Mouse (Mus musculus) right cerebral cortex, postnatal 25 days (tissue): ENCODE data around the gene Clec16a.

ENCODE experiments used
- DNase-seq: peaks from one replicate; pipeline ENCODE4 v3.0.0; 2022

Clec16a gene

DNA sequence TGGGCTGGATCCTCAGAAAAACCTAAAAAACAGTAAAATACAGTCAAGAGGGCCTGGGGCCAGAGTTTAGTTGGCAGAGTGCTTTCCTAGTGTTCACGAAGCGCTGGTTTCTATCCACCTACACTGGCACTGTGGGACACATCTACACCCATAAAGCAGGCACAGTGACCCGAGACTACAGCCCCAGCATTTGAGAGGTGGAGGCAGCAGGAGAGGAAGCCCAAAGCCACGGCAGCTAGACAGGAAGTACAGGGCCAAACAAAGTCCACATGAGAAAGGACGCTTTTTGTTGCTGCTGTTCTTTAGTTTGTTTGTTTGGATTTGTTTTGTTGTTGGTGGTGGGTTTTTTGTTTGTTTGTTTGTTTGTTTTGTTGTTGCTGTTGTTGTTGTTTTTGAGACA is 8.8 kb upstream of the Clec16a start:
- no peak for DNase-seq

DNA sequence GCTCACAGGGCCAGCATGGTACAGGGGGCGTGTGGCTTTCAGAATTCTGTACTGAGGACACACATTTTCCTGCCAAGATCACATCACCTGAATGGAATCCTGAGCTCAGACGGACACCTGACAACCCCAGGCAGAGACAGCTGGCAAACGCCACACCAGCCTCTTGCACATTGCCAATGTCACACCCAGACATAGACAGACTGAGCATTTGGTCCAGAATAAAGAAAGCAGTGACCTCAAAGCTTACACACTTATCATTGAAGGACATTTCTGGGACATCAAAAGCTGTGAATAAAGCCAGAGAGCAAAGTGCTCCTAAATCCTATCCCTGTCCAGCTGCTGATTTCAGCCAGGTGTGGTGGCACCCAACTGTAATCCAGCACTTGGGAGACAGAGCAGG is 8.2 kb upstream of the Clec16a start:
- DNase-seq, result no peak

DNA sequence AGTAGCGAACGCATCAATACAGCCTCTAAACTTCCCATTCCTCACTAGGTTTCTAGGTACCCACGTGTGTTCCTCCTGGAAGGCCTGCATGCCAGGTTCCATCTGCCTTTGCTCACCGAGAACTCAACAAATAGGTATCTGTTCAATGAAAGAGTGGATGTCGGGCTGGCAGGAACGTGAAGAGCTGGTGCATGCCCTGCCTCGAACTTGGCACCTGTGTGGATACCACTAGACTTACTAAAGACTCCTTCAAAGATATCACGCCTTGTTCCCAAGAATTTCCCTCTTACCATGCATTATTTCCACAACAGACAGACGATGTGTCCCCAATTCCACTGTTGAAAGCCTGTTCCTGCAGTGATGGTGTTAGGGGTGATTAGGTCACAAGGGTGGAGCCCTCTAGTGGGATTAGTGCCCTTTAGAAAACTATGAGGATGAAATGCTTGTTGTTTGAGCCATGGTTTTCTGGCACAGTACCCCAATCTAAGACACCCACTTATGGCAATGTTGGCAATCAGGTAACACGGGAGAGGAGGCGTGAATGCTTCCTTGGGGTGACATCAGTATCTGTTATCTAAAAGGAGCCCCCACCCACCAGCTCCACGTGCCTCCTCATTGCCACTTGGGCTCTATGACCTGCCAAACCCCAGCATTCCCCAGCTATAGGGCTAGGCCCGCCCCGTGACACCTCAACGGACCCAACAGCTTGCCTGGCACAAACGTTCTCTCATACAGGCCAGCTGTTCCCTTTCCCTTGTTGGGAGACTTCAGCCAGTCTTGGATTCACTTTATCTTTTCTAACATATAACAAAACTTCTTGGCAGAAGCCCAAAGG is 4.2 kb upstream of the Clec16a start:
- DNase-seq, result no peak

DNA sequence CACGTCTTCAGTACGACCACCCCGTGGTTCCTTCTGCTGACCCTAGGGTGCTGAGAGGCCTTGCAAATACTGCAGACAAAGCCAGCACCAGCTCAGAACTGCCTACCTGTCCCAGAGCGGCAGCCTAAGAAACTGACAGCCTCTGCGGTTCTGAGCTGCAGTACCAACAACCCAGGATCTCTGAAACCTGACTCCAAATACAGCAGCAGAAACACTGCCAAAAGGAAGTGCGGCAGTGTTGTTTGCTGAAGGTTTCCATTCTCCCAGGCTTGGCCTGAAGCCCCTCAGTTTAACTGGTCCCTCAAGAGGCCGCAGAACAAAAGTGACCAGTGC is 3.6 kb upstream of the Clec16a start:
- no peak for DNase-seq

DNA sequence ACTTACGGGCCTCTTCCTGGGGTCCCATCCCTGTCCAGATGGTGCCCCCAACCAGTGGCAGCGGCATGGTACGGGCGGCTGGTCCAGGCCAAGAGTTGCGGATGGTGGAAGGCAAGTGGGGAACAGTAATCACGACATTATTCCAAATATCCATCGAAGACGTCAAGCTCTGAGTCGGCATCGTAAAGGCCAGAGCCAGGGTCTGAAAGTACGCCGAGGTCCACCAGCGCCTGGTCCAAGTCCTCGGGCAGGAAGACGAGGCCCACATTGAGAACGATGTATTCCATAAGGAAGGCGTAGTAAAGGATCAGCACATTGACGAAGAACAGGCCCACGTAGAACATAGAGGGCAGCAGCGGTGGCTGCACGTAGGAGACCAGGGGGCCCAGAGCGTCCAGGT is 2.9 kb upstream of the Clec16a start:
- DNase-seq, result peak; percentile 31

DNA sequence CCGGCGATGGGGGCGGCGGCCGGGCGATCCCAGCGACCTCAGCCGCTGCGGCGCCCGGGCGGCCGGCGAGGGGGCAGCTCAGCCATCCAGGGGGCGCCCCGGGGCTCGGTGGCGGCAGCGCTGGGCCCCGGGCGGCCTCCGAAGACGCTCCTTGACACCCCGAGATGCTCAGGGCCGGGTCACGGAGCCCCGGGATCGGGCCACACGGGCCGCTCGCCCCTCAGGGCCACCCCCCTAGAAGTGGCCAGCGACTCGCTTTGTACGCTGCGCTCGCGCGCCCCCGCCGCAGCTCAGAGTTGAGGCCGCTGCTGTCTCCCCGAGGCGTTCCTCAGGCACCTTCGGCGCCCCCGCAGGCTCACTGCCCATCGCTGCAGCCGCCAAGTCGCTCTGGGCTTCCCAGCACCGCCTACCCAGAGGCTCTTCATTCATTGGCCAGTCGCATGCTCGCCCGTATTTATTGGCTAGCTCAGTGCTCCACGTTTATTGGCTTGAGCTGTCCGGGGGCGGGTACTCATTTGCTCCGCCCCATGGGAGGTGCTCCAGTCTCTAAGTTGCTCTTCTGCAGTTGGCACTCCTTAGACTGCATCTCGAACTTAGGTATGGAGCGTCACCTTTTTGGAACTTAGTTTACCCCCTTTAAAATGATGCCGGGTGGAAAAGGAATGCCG is 2.3 kb upstream of the Clec16a start, which contains the start of gene Dexi:
Gene Dexi (minus strand): TSS at position 357 of the 668 bp plus-strand sequence.
- DNase-seq, result peak; percentile 96

DNA sequence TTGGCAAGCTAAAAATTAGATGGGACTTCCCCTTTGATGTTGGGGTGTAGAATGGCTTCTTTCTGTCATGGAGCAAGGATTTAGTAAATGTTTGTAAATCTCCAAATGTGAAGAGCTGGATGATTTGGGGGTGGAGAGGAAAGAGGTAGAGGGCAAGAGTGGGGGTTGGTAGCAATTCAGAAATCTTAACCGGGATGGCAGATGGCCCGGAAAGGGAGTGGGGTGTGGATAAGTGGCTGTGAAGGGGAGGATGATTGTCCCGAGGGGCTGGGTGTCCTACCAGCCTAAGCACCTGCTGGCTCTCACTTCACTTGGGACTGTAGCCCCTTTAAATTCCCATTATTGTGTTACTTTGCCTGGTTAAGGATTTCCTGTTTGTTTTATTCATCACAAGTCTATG is 1.7 kb downstream of the Clec16a start:
- DNase-seq, result no peak

DNA sequence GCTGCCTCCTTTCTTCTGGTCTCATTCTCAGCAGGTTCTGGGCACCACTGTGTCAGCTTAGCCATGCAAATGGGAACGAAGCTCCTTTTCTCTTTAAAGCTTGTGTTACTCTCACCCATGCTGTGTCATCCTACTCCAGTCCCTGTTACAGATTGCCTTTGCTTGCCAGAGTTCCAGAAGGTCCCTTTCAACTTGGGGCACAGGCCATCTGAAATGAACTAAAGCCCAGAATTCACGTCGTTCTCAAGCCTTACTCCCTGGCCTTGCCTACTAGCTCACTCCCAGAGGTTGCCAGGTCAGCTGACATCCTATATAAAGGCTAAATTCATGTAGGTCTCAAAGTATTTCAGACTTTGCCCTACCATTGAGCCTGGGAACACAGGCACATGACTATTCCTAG is 3.8 kb downstream of the Clec16a start:
- no peak for DNase-seq

DNA sequence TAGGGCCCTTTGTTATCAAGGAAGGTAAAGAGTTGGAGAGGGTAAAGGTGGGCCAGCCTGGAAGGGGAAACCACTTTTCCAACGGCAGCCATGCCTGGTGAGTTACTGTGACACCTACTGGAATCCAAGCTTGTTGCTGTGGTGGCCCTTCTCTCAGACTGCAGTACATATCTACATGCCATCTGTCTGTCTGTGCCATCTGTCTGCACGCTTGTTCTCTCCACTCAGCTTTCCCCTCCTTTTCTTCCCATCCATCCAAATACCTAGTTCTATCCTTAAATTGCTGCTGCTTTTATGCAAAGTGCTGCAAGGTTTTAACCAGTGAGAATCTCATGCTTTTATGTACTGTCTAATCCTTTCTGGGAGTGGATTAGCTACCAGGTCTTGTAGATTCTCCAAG is 4.5 kb downstream of the Clec16a start:
- DNase-seq, result no peak

DNA sequence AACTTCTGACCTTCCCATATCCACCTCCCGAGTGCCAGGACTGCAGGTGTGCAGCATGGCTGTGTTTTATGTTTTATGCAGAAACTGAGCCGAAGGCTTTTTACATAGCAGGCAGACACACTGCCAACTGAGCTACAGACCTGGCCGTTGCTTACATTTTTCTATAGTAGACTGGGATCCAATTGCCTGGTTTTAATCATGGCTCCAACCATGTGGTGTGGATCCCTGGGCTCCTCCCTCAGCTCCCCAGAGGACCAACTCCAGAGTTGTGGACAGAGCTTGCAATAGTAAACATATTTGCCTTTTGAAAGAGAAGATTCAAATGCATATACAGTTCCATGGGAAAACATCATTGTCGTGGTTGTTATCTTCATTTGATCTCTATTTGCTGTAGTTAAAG is 6.5 kb downstream of the Clec16a start:
- no peak for DNase-seq

DNA sequence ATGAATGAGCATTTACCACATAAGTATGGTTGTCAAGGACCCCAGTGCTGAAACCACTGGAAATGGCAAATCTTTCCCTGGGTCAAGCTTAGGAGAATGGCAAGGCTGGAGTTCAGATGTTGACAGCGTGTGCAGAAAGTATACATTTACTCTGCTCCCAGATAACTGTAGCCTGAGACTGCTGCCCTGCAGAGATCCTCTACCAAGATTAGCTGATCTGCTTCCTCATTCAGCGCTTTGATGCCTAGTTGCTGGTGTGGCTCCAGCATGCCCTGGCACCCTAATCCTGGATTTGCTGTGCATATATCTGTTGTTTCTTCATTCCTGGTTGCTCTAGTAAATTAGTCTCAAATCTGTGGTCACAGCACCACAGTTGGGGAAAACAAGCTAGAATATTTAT is 8.7 kb downstream of the Clec16a start:
- DNase-seq, result no peak

DNA sequence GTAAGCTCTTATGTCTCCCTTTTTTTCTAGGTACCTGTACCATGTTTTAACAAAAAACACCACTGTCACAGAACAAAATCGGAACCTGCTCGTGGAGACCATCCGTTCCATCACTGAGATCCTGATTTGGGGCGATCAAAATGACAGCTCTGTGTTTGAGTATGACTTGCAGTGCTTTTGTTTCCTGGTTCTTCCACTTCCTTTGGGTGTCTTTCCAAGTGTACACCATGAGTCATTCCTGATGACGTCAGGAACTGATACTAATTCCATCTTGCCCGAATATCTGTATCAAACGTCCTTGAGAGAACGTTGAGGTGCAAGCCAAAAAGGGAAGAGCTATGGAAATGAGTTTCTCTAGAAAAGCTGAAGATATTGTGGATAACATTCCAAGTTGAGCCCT is 14.9 kb downstream of the Clec16a start:
- DNase-seq, result no peak

DNA sequence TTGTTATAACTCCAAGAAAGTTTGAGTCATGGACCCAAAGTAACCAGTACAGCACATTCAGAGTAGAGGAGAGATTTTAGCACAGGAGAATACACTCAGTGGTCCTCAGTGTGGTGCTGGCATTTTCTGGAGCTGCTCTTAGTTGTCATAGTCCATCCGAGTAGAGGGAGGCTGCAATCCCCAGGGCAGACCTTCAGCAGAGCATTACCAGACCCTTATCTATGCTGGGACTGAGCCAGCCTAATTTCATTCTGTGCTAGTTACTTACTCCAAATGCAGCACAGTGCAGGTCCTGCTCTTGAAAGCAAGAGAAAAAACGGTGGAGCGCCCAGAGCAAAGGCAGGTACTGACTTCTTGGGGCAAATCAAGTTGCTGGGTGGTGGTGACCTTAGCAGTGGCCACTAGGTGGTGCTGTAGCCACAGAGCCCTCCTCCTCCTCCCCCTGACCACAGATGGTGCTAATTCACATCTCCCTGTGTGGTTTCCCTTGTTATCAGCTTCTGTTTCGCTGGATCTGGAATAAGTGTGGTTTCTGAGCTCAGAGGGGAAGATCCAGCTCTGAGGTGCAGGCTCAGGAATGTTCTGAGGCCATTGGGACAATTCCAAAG is 20.2 kb downstream of the Clec16a start:
- DNase-seq, result peak; percentile 61

DNA sequence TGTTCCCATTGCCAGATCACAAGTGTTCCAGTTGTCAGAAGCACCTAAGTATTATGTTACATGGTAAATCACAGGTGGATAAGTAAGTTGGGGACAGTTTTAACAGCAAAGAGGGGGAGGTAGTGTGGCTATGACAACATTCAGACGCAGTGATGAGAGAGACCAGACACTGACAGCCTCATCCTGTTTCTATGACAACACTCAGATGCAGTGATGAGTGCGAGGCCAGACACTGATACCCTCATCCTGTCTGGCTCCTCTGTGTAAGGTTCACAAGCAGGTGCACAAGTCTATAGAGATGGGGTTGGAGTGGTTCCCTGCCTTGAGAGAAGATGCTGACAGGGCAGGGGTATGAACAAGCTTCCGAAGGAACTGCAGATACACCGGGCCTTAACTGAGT is 22.0 kb downstream of the Clec16a start:
- no peak for DNase-seq

DNA sequence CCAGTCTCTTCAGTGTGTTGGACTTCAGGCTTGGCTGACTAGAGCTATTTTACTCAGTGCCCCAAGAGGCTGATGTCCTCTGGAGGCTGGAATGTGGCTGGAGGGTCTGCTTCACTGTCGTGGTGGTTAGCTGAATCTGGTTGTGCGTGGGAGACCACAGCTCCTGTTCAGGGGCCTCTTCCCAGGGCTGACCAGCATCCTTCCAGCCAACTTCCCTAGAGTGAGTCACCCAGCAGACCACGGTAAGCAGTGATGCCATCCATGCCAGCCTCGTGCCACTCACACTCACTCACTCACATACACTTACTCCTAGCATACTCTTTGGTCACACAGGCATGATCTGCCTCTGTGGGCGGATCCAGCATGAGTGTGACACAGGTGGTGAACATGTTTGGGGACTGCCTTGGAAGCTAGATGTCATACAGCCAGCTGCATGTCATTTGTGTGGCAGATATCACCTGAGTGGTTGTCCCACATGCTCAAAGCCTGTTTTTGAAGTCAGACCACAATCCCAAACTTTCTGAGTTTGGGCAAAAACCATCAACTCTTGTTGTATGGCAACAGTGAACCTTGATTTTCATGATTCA is 24.8 kb downstream of the Clec16a start:
- no peak for DNase-seq

DNA sequence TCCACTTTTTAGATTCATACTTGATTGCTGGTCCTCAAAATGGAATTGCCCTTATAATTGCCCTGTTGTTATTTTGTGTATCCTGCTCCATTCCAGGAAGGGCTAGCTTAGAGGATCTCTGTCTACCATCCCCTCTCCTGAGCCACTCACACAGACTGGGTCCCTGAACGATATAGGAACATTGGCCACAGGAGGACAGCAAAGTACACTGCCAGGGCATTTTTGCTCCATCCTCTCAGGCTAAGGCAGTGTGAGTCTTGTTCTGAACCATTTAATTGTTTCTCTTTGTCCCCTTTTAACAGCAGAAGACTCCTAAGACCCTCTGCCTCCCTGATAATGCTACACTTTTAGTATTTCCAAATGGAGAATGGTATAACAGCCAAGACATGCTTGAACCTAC is 25.6 kb downstream of the Clec16a start:
- no peak for DNase-seq

DNA sequence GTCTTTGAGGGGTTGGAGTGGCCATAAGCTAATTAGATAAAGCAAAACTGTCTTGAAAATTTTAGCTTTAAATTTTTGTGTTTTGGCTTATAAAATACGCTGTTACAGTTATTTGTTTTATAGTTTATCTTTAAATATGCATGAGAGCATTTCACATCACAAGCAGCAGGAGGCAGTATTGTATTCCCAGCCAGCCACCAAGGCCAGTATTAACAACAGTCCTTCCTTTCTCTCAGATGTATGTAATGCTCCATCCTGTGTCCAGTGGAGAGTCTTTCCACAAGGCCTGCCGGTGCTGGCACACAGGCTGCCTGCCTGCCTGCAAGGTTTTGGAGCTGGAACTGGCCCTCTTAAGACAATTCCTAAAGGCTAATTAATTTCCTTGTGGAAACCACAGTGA is 26.7 kb downstream of the Clec16a start:
- no peak for DNase-seq

DNA sequence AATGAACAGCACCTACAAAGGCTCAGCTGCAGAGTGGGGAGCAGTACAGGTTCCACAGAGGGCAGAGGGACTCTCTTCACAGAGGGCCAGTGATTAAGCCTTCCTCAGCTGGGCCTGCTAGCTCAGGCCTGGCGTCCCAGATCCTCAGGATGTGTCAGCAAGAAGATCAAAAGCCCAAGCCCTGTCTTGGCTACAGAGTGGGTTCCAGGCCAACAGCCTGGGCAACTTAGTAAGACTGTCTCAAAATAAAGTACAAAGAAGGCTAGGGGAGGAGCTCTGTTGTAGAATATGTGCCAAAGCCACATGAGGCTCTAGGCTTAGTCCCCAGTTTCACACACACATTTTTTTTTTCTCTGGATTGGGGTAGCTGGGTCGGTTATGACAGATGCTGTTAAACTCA is 29.8 kb downstream of the Clec16a start:
- DNase-seq, result no peak

DNA sequence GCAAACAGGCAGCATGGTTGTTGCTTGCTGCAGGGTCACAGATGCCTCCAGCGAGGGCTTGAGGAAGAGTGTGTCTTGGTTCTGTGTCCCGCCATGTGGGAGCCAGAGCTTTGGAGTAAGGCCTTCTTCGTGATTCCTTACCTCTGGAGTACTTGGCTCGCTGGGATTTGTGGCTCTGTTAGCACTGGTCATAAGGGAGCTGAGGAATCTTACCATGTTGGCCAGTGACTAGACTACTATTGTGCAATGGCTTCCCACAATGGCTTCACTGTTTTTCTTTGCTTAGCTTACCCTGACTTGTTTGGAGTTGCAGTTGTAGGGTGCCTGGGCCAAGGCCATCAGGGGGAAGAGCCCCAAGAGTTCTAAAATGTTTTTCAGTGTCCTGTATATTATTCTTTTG is 30.8 kb downstream of the Clec16a start:
- DNase-seq, result no peak

DNA sequence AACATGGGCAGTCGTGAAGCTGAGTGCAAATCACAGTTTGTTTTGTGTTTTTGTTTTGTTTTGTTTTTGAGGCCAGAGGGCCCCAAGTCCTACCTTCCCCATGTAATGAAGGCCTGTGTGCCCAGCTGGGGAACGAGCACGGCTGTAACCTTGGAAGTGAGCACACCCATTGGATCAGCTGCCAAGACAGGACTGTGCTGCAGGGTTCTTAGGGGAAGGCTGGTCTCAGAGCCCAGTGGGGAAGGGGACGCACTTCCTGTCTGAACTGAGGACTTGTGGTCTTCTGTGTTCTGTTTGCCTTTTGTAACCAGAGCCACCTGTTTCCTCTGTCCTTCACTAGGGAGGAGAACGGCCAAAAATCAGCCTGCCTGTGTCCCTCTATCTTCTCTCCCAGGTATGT is 32.4 kb downstream of the Clec16a start:
- DNase-seq, result no peak

DNA sequence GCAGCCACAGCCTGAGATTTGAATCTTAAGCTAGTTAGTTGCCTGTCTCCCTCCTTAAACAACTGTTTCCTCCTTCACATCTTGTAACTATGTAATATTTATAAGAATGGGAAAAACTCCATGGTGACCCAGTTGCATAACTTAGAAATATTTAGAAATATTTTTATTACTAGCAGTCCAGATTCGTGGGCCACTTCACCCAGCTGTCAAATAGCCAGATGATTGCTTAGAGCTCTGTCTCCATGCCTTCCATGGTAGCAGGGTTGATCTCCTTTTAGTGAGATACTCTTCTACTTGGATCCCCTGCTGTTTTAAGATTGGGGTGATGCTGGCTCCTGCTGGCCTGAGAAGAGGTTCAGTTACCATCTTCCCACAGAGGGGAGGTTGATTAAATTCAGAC is 33.2 kb downstream of the Clec16a start:
- DNase-seq, result no peak

DNA sequence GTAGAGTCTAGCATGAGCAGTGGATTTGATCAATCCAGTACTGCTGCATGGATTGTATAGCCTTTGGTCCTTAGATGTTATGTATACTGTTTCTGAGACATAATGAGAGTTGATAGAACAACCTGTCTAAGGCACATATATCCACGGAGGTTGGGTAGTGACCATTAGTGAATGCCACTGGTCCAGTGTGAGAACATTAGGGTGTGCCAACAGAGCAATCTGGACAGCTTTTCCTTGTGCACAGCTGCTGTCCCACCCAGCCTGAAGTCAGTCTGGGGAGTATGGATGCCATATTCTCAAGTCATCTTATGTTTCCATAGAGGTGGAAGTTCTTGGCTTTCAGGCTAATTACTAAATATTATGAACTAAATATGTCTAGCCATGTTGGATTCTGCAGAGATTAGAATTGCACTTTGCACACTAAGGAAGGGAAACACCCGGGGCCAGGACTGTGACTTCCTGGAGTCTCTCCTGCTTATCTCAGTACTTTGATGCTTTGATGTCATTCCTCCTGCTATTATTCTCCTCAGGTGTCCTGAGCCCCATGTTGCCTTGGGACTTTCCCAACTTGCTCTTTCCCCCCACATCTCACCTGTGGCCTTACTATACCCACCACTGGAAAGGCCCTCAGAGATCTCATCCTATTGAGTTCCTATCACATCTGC is 36.2 kb downstream of the Clec16a start:
- DNase-seq, result no peak

DNA sequence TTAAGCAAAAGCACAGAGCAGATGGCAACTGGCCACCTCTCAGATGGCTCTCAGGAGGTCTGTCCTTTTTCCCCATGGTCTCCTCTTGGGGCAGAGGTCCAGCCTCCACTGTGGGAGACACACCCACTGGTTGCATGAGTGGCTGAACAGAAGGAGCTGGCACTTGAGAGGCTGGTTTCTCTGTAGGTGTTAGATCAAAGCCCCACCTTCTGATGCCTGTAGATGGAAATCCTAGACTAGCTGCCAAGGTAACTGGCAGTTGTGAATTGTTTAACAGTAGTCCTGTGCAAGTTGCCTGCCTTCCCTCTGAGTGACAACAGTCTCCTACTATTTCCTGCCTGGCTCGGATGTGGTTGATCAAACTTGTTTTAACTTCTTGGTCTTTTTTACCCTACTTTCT is 40.0 kb downstream of the Clec16a start:
- DNase-seq, result no peak
